Mouse (Mus musculus) myocyte (in vitro differentiated cells): ENCODE measurements around the gene Nme8.

ENCODE experiments used
- MAX ChIP-seq: IDR thresholded peaks from one replicate; pipeline ENCODE4 v1.6.1; 2011; ENCODE audit warnings: low read depth, mild to moderate bottlenecking, control low read depth
- MYOD1 ChIP-seq, 3 experiments: IDR thresholded peaks; one replicate each; pipeline ENCODE4 v1.6.1; 2011; ENCODE audit warnings: control low read depth in 2 of 3, low read depth in 2 of 3, mild to moderate bottlenecking in 2 of 3, moderate library complexity in 1 of 3; ENCODE audit not compliant: insufficient read length in 2 of 3, control insufficient read depth in 1 of 3
- MYOG ChIP-seq, 3 experiments: IDR thresholded peaks; one replicate each; pipeline ENCODE4 v1.6.1; 2011; ENCODE audit warnings: control low read depth in 2 of 3, low read depth in 2 of 3, mild to moderate bottlenecking in 2 of 3; ENCODE audit not compliant: insufficient read length in 2 of 3, control insufficient read depth in 1 of 3, insufficient read depth in 1 of 3
- POLR2A ChIP-seq: IDR thresholded peaks from one replicate; pipeline ENCODE4 v1.6.1; 2011; ENCODE audit warnings: low read depth, mild to moderate bottlenecking, control low read depth, moderate library complexity; ENCODE audit not compliant: insufficient read length
- USF1 ChIP-seq: IDR thresholded peaks from one replicate; pipeline ENCODE4 v1.6.1; 2011; ENCODE audit warnings: low read depth, mild to moderate bottlenecking, control low read depth, moderate library complexity

- no peak for TF ChIP-seq POLR2A
- TF ChIP-seq MYOD1 (IDR thresholded peaks at IDR 0.05; ENCODE audit: control insufficient read depth in 1 of 3, insufficient read length in 2 of 3, low read depth in 2 of 3): no peak
- TF ChIP-seq MAX: no peak
- no peak for TF ChIP-seq MYOG (IDR thresholded peaks at IDR 0.05; ENCODE audit: control insufficient read depth in 1 of 3, insufficient read depth in 1 of 3, insufficient read length in 2 of 3, low read depth in 2 of 3)
- no peak for TF ChIP-seq USF1
Observed at GRCm38 (mm10) chr13:19613426-19613825, 84.2 kb downstream of the Nme8 start.
